Mouse (Mus musculus) left cerebral cortex, adult 9 months (tissue): Measurements from ENCODE around the gene Lman2l.
A peak's percentile ranks its signal among the peaks of the same experiment; 100 is the strongest.

Source experiments
- DNase-seq, 2 experiments: peaks; one replicate each; pipeline ENCODE4 v3.0.0; 2022; ENCODE audit warnings: low spot score in 2 of 2

The Lman2l gene

GRCm38 (mm10) chr1:36458169-36458568 is 13.1 kb upstream of the Lman2l start:
- DNase-seq = no peak

GRCm38 (mm10) chr1:36457388-36458014 is 12.4 kb upstream of the Lman2l start:
- DNase-seq = no peak

- no peak for DNase-seq
Observed at GRCm38 (mm10) chr1:36454055-36454815, 9.2 kb upstream of the Lman2l start.

GRCm38 (mm10) chr1:36446841-36447240 is 1.8 kb upstream of the Lman2l start:
- no peak for DNase-seq

DNA sequence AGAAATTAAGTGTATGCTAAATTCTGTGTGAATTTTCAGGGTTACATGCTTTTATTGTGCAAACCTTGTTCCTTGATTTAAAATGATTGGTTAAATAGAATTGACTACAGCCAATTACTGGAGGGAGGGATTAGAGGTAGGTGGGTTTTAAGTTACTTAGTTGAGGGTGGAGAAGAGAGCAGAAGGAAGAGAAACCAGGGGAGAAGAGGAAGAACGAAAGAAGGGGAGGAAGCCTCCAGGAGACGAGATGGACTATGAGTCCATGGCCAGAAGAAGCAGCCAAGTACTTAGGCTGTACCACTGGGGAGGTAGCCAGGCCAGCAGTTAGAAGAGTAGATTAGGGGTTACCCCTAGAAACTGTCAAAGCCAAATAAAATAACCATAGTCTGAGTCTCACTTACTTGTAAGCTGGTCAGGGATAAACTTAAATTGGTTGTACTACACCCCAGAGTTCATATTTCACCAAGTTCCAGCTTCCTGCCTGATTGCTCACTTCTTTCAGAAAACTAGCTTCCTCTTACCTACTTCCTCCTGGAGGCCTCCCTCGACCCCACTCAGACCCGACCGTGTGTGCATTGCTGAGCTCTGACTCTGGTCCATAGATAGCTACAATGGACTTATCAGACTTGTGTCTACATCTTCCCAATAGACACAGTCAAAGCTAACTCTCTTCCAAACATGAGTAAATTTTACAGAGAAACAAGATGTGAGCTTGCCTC is 1.2 kb upstream of the Lman2l start:
- no peak for DNase-seq

GRCm38 (mm10) chr1:36445508-36445907 is 437 bp upstream of the Lman2l start:
- DNase-seq = no peak

GRCm38 (mm10) chr1:36441101-36441500 is 4.0 kb downstream of the Lman2l start:
- DNase-seq = peak; percentile 42 to 63

DNA sequence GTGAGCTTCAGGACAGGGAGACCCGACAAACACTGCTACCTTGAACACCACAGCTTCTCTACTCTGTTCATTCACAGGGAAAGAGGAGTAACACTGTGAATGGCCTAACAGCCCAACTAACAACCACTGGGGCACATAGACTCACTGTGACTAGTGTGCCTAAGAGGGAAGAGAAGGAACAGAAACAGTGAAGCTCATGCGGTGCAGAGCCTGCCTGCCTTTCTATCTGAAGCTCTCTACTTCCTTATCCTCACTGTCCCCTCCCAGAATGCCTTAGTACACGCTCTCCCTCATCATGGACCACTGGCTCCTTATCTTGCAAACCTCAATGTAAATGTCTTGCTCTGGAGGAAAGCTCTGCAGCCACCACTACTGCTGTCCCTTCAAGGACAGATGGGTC is 7.8 kb downstream of the Lman2l start:
- DNase-seq = no peak

GRCm38 (mm10) chr1:36436515-36436914 is 8.6 kb downstream of the Lman2l start:
- DNase-seq = no peak

GRCm38 (mm10) chr1:36435071-36435470 is 10.0 kb downstream of the Lman2l start:
- no peak for DNase-seq

GRCm38 (mm10) chr1:36433616-36434015 is 11.5 kb downstream of the Lman2l start:
- no peak for DNase-seq

DNA sequence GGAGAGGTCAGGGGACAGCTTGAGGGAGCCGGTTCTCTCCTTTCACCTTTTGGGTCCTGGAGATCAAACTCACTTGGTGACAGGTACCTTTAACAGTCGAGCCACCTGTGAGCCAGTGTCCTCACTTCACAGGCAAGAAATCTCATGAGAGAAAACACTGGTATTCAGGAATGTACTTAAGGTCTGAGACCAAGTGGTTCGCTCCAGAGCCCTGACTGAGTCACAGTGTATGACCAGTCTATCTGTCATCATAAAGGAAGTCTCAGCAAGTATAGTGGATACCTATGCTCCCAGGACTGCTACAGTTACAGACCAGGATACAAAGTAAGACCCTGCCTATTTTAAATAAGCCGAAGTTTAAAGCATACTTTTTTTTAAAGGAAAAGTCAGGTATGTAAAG is 12.1 kb downstream of the Lman2l start:
- no peak for DNase-seq

GRCm38 (mm10) chr1:36429511-36429910 is 15.6 kb downstream of the Lman2l start:
- no peak for DNase-seq

DNA sequence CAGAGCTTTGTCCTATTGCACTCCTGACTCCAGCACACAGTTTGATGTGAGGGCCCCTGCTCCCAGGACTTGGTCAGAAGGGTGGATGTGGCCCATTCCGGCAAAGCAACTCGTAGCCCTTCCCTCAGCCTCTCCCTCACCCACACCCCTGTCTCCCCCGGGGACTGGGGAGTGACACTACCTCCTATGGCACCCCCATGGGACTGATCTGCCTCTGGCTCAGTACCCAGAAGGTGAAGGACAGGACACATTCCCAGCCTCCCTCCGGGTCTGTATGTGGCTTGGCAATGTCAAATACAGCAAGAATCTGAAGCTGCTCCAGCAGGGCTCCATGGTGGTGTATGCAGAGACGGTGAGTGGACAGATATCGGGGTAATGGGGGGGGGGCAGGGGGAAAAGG is 40.5 kb downstream of the Lman2l start:
- DNase-seq = no peak

DNA sequence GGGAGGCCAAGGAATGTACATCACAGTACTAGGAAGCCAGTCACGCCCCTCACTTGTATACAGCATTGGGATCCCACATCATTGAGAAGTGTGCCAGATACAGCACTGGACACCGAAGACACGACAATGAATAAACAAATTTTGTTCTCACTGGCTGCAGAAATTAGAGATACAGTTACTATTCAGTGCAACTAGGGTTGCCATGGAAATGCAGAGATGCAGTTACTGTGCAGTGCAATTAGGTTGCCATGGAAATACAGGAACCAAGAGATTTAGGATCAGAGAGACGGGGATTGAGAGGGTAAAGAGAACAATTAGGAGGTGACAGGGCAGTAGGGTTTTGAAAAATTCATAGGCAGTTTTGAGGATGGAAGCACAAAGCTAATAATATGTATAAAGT is 43.6 kb downstream of the Lman2l start:
- peak in 1 of 2 experiments; percentile 10 for DNase-seq

GRCm38 (mm10) chr1:36397041-36397440 is 48.0 kb downstream of the Lman2l start:
- DNase-seq = no peak

DNA sequence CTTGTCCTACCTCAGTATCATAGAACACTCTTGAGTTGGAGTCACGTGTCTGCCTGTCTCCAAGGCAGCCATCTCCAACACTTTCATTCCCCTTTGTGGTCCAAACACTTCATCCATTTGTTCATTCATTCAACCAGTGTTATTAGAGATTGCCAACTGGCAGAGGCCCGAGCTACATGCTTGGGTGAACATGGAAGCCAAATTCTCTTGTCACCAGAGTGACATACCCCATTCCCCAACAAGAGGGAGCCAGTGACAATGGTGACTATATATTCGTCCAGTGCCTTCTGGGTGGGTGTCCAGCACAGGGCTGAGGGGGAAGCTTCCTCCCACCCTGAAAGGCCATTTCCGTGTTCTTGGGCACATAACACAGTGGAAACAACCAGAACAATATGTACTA is 65.5 kb downstream of the Lman2l start:
- DNase-seq = no peak

- DNase-seq = no peak
Observed at GRCm38 (mm10) chr1:36378880-36379279, 66.2 kb downstream of the Lman2l start.

GRCm38 (mm10) chr1:36371934-36372845 is 72.9 kb downstream of the Lman2l start, which contains the start of gene Fer1l5:
TSS of gene Fer1l5 (plus strand) at chr1:36372291.
- no peak for DNase-seq

DNA sequence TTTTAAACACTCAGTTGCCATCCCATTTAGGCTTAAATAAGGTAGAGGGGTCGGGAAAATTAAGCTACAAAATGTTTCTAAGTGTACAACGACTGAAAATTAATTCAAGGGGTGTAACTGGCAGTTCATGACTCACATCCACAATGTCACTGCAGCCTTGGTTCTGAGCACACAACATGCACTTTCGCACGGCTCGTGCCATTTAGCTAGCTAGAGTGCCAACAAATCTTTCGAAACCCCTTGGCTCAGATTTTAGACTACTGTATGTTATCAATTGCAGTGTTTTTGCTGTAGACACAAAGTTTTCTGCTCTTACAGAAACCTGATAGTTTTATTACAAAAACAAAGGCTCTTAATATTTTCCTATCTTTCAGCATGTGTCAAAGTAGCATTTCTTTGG is 74.2 kb downstream of the Lman2l start:
- DNase-seq = no peak
